Mouse (Mus musculus): ENCODE results near the gene Mrpl38. TPM values are rescaled to one million over a fixed set of nuclear protein-coding genes. Genes with fewer than 3 reads are reported as not detected.

Gene Mrpl38
- polyA plus RNA-seq (2015; fragmentation: Nextera tagmentation; extraction: Ambion mirVana): 77.7 and 78.5 TPM in 2 replicates

GRCm38 (mm10) chr11:116138468-116139138, at the start of gene Mrpl38:
Mrpl38 (minus strand) TSS chr11:116138868.
- Histone ChIP-seq H3K4me2 (replicated peaks) (peak within 1 kb of the TSS; percentile 67), H3K9ac (replicated peaks) (peak within 1 kb of the TSS; percentile 79), H3K4me3 (peak within 1 kb of the TSS; percentile 93), H3K27me3 (no peaks in the 10 kb centered on the region), H3K4me1 (peaks cover 21% of the 10 kb centered on the region), H3K36me3 (peaks cover 29% of the 10 kb centered on the region), H3K9me3 (no peaks in the 10 kb centered on the region), H3K27ac (replicated peaks) (peak within 1 kb of the TSS; percentile 74)
- WGBS: under 1% methylated on average over 60 of the region's 60 CpGs
- ATAC-seq (replicated peaks): peak; percentile 95

GRCm38 (mm10) chr11:116187226-116187930, 48.7 kb upstream of the Mrpl38 start:
- Histone ChIP-seq H3K4me2 (replicated peaks) (no peak overlapping the region), H3K9ac (replicated peaks) (no peak overlapping the region), H3K27ac (replicated peaks) (no peak overlapping the region; the same call in 1 of the 2 replicates), H3K4me1 (peaks cover 15% of the 10 kb centered on the region), H3K4me3 (no peak overlapping the region), H3K27me3 (no peaks in the 10 kb centered on the region), H3K36me3 (peaks cover 27% of the 10 kb centered on the region), H3K9me3 (no peaks in the 10 kb centered on the region)
- no peak for ATAC-seq (replicated peaks)
- 45% methylated on average over 11 of the region's 11 CpGs for WGBS

- Histone ChIP-seq H3K27ac (replicated peaks) (0 out of 2 replicates have a peak overlapping the region, but pooled peaks have one; percentile 16), H3K36me3 (peaks cover 34% of the 10 kb centered on the region), H3K27me3 (no peaks in the 10 kb centered on the region), H3K4me1 (peaks cover 15% of the 10 kb centered on the region), H3K9ac (replicated peaks) (no peak overlapping the region), H3K4me2 (replicated peaks) (no peak overlapping the region), H3K9me3 (no peaks in the 10 kb centered on the region), H3K4me3 (no peak overlapping the region)
- WGBS: 82% methylated on average over 11 of the region's 11 CpGs
- ATAC-seq (replicated peaks): no peak
These were observed 47.7 kb upstream of the Mrpl38 start for GRCm38 (mm10) chr11:116186360-116186759.

DNA sequence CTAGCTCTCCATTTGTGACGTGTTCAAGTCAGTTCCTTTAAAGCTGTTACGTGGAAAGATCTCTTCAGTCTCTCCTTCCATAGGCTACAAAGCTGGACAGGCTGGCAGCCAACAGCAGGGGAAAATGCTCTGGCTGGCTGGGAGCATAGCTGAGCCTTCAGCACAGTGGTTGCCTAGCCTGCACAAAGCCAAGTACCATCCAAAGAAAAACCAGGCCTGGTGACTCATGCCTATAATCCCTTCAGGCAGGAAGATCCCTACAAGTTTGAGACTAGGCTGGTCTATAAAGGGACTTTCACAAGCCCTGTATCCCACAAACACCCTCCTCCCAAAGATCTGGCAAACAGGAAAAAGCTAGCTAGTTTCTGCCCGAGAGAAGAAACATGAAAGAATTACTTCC, 47.2 kb upstream of the Mrpl38 start:
- no peak overlapping the region for H3K9ac ChIP-seq (replicated peaks)
- ATAC-seq (replicated peaks): no peak
- no peak overlapping the region for H3K4me3 ChIP-seq
- H3K9me3 ChIP-seq: no peaks in the 10 kb centered on the region
- H3K36me3 ChIP-seq: peaks cover 30% of the 10 kb centered on the region
- H3K4me2 ChIP-seq (replicated peaks): no peak overlapping the region
- peaks cover 15% of the 10 kb centered on the region for H3K4me1 ChIP-seq
- H3K27ac ChIP-seq (replicated peaks): 0 out of 2 replicates have a peak overlapping the region, but pooled peaks have one; percentile 16
- WGBS: 84% methylated on average over 3 of the region's 3 CpGs
- H3K27me3 ChIP-seq: no peaks in the 10 kb centered on the region

DNA sequence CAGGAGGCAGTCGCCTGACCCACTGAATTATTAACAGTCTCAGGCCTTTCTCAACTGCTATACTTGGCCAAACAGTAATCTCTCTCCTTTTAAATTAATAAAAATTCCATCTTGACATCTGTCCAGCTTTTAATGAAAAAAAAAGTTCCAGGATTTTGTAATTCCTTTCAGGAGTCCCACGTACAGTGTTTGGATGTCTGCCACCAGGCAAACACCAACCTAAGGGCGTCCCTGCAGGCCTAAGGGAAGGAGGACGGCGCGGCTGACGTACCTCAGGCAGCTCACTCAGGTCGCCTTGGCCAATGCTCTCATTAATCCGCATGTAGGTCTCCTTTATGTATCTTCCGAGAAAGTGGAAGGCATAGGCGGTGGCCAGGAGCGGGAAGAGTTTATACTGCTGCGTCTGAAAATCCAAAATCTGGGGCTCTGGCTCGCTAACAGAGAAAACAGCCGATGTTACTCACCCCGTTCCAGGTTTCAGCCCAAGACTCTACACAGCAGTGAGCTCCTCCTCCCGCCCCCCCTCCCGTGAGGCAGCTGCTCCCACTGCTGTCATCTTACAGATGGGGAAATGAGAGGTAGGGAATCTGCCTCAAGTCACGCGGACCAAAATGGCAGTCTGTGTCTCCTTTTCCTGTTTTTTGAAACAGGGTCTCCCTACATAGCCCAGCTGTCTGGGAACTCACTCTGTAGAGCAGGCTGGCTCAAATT, 39.9 kb upstream of the Mrpl38 start:
- H3K4me3 ChIP-seq: no peak overlapping the region
- peaks cover 75% of the 10 kb centered on the region for H3K36me3 ChIP-seq
- H3K27ac ChIP-seq (replicated peaks): no peak overlapping the region
- no peak for ATAC-seq (replicated peaks)
- WGBS: 85% methylated on average over 20 of the region's 20 CpGs
- H3K9ac ChIP-seq (replicated peaks): no peak overlapping the region
- H3K4me2 ChIP-seq (replicated peaks): no peak overlapping the region
- H3K9me3 ChIP-seq: no peaks in the 10 kb centered on the region
- no peaks in the 10 kb centered on the region for H3K4me1 ChIP-seq
- H3K27me3 ChIP-seq: no peaks in the 10 kb centered on the region

DNA sequence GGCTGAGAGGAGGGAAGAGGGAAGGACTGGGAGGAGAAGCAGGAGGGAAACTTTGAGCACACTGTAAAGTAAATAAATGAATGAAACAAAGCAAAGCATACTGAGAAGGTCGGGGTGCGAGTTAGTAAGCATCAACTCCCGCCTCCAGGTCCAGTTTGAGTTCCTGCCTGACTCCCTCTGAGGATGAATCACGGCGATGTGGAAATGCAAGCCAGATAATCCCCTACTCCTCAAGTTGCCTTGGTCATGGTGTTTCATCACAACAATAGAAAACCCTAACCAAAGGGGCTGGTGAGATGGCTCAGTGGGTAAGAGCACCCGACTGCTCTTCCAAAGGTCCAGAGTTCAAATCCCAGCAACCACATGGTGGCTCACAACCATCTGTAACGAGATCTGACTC, 37.3 kb upstream of the Mrpl38 start:
- WGBS: 88% methylated on average over 7 of the region's 7 CpGs
- no peaks in the 10 kb centered on the region for H3K4me1 ChIP-seq

DNA sequence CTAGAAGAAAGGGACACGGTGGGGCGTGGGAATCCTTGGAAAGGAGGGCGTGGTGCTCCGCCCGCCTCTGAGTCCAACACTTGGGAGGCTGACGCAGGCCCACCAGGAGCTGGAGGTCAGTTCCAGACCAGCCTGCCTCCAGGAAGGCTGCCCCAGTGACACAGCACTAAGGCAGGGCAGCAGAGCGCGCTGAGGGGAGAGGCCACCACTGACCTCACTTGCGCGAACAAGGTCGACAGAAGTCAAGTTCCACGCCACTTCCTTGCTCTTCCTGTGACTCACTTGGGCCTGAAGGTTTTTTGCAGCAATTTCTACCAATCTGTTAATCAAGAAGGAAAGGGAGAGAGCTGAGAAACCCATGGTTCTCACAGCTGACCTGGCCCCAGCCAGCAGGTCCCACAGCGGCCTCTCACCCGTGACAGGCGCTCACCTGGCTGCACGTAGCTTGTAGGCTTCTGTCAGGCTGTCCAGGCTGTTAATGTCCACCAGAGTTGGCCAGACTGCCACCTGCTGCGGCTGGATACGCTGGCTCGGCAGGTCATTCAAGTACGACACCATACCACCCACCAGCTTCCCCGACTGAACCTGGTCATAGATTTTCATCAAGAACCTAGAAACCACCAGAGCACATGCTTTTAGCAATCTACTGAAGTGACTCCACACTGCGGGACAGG, 36.2 kb upstream of the Mrpl38 start:
- H3K27me3 ChIP-seq: no peaks in the 10 kb centered on the region
- no peaks in the 10 kb centered on the region for H3K9me3 ChIP-seq
- no peak overlapping the region for H3K4me3 ChIP-seq
- no peak for ATAC-seq (replicated peaks)
- peaks cover 68% of the 10 kb centered on the region for H3K36me3 ChIP-seq
- no peak overlapping the region for H3K4me2 ChIP-seq (replicated peaks)
- no peak overlapping the region for H3K27ac ChIP-seq (replicated peaks)
- H3K4me1 ChIP-seq: no peaks in the 10 kb centered on the region
- no peak overlapping the region for H3K9ac ChIP-seq (replicated peaks)
- 95% methylated on average over 22 of the region's 22 CpGs for WGBS

More for the DNA sequence above, 37.3 kb upstream of the Mrpl38 start:
- Histone ChIP-seq H3K27ac (replicated peaks) (no peak overlapping the region), H3K4me2 (replicated peaks) (no peak overlapping the region), H3K4me3 (no peak overlapping the region), H3K27me3 (no peaks in the 10 kb centered on the region), H3K9me3 (no peaks in the 10 kb centered on the region), H3K9ac (replicated peaks) (no peak overlapping the region), H3K36me3 (peaks cover 78% of the 10 kb centered on the region)
- ATAC-seq (replicated peaks): no peak

- ATAC-seq (replicated peaks): no peak
- 78% methylated on average over 2 of the region's 2 CpGs for WGBS
- no peaks in the 10 kb centered on the region for H3K27me3 ChIP-seq
- H3K4me3 ChIP-seq: no peak overlapping the region
- H3K4me2 ChIP-seq (replicated peaks): no peak overlapping the region
- H3K9me3 ChIP-seq: no peaks in the 10 kb centered on the region
- peaks cover 43% of the 10 kb centered on the region for H3K36me3 ChIP-seq
- H3K4me1 ChIP-seq: peaks cover 7% of the 10 kb centered on the region
- H3K9ac ChIP-seq (replicated peaks): no peak overlapping the region
- peak overlapping the region; percentile 2; the same call in 1 of the 2 replicates for H3K27ac ChIP-seq (replicated peaks)
These were observed 33.3 kb upstream of the Mrpl38 start for GRCm38 (mm10) chr11:116171959-116172358.

DNA sequence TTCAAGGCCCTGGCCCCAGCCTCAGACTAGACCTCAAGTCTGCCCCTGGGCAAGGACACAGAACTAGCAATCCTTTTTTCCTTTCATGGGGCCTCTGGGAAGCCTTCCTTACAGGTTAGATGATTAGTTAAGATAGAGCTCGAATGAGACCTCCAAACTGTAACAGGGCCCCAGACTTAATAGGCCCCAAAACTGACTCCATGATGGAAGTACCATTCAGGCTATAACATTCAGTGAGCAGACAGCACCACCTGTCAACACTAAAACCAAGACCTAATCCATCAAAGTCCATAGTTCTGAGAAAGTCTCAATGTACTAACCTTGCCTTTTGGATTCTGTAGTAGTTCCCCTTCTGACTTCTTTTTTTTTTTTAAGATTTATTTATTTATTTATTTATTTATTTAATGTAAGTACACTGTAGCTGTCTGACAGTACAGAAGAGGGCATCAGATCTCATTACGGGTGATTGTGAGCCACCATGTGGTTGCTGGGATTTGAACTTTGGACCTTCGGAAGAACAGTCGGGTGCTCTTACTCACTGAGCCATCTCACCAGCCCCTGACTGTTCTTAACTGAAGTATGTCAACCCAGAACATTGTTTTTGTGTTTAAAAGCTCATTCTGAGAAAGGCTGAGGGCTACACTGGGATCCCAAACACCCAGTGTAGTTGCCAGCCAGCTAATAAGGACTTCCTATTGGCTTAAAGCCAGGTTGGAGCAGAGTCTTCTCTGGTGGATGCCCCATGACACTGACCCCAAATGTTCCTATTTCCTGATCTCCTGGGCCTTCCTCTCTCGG, 31.5 kb upstream of the Mrpl38 start:
- H3K9me3 ChIP-seq: no peaks in the 10 kb centered on the region
- H3K36me3 ChIP-seq: peaks cover 31% of the 10 kb centered on the region
- H3K4me3 ChIP-seq: no peak overlapping the region
- H3K4me2 ChIP-seq (replicated peaks): no peak overlapping the region
- no peak for ATAC-seq (replicated peaks)
- H3K9ac ChIP-seq (replicated peaks): no peak overlapping the region
- no peak overlapping the region for H3K27ac ChIP-seq (replicated peaks)
- peaks cover 24% of the 10 kb centered on the region for H3K4me1 ChIP-seq
- 84% methylated on average over 5 of the region's 5 CpGs for WGBS
- no peaks in the 10 kb centered on the region for H3K27me3 ChIP-seq

DNA sequence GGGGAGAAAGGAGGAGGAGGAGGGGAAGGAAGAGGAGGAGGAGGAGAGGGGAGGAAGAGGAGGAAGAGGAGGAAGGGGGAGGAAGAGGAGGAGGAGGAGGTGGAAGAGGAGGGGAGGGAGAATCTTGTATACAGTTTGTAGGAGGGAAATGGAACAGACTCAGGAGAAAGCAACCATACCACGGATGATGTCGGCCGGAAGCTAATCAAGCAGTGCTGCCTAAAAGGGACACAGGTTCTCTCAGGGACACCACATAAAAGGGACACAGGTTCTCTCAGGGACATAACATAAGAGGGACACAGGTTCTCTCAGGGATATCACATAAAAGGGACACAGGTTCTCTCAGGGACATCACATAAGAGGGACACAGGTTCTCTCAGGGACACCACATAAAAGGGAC, 30.5 kb upstream of the Mrpl38 start:
- Histone ChIP-seq H3K9me3 (no peaks in the 10 kb centered on the region), H3K36me3 (peaks cover 23% of the 10 kb centered on the region)

GRCm38 (mm10) chr11:116167884-116168439, 29.3 kb upstream of the Mrpl38 start, which contains the start of gene Fbf1:
Fbf1 (minus strand) TSS chr11:116168166.
- H3K36me3 ChIP-seq: peaks cover 20% of the 10 kb centered on the region
- peaks cover 27% of the 10 kb centered on the region for H3K4me1 ChIP-seq
- H3K27ac ChIP-seq (replicated peaks): peak within 1 kb of the TSS; percentile 92
- peak within 1 kb of the TSS; percentile 88 for H3K9ac ChIP-seq (replicated peaks)
- peak; percentile 99 for ATAC-seq (replicated peaks)
- peak within 1 kb of the TSS; percentile 67 for H3K4me2 ChIP-seq (replicated peaks)
- peak within 1 kb of the TSS; percentile 84 for H3K4me3 ChIP-seq
- under 1% methylated on average over 40 of the region's 40 CpGs for WGBS
- H3K9me3 ChIP-seq: no peaks in the 10 kb centered on the region
- no peaks in the 10 kb centered on the region for H3K27me3 ChIP-seq

More for the DNA sequence above, 30.5 kb upstream of the Mrpl38 start:
- WGBS: 87% methylated on average over 3 of the region's 3 CpGs
- Histone ChIP-seq H3K27ac (replicated peaks) (no peak overlapping the region), H3K4me1 (peaks cover 25% of the 10 kb centered on the region), H3K4me2 (replicated peaks) (no peak overlapping the region), H3K9ac (replicated peaks) (no peak overlapping the region), H3K4me3 (no peak overlapping the region), H3K27me3 (no peaks in the 10 kb centered on the region)
- ATAC-seq (replicated peaks): no peak
